Mouse (Mus musculus): ENCODE measurements around the gene Doc2b.

GRCm38 (mm10) chr11:75792535-75792934 is 3.3 kb downstream of the Doc2b start:
- no peak for TF ChIP-seq CTCF (IDR thresholded peaks at IDR 0.05; ENCODE audit: borderline replicate concordance, control insufficient read depth, extremely low read depth, insufficient read depth, low read length, poor library complexity)
- no peak for TF ChIP-seq POLR2A (IDR thresholded peaks at IDR 0.05; ENCODE audit: control insufficient read depth, extremely low read depth, insufficient read depth, low read length, poor library complexity)

Measured in thymus, adult 2 months (tissue).